Mouse (Mus musculus) forebrain, embryonic 11.5 days (tissue): Measurements from ENCODE around the gene Zfp454. TPM values are rescaled to one million over a fixed set of nuclear protein-coding genes. Genes with fewer than 3 reads are reported as not detected.
A peak's percentile ranks its signal among the peaks of the same experiment; 100 is the strongest.

Experiments
- ATAC-seq: fragments of 200-750 bp; cut with Nextera tagmentation; replicated peaks from 2 replicates; pipeline ENCODE4 v1.8.0; 2017; ENCODE audit warnings: moderate TSS enrichment; ENCODE audit not compliant: low FRiP score
- DNase-seq: peaks from one replicate; pipeline ENCODE4 v3.0.0-alpha.2; 2017; ENCODE audit warnings: low spot score
- H3K27ac ChIP-seq: fragments of 300-500 bp; sonication (generic); 2 replicates; pipeline ENCODE4 v1.5.1; 2014; ENCODE audit warnings: low read depth, low read length
- H3K27me3 ChIP-seq: fragments of 300-500 bp; sonication (generic); 2 replicates; pipeline ENCODE4 v1.6.1; 2014; ENCODE audit warnings: mild to moderate bottlenecking, low read length, mixed read lengths; ENCODE audit not compliant: control insufficient read depth, insufficient read depth
- H3K36me3 ChIP-seq: fragments of 300-500 bp; sonication (generic); 2 replicates; pipeline ENCODE4 v1.6.1; 2014; ENCODE audit warnings: mild to moderate bottlenecking, low read length, moderate library complexity, mixed read lengths; ENCODE audit not compliant: control insufficient read depth, insufficient read depth
- H3K4me1 ChIP-seq: fragments of 300-500 bp; sonication (generic); replicated peaks from 2 replicates; pipeline ENCODE4 v1.6.1; 2014; ENCODE audit warnings: low read length, mixed read lengths; ENCODE audit not compliant: control insufficient read depth, insufficient read depth
- H3K4me2 ChIP-seq: fragments of 300-500 bp; sonication (generic); 2 replicates; pipeline ENCODE4 v1.6.1; 2014; ENCODE audit warnings: low read depth, mild to moderate bottlenecking, low read length, moderate library complexity, mixed read lengths; ENCODE audit not compliant: severe bottlenecking
- H3K4me3 ChIP-seq: fragments of 300-500 bp; sonication (generic); 2 replicates; pipeline ENCODE4 v1.5.1; 2014; ENCODE audit warnings: low read depth, low read length
- H3K9ac ChIP-seq: fragments of 300-500 bp; sonication (generic); 2 replicates; pipeline ENCODE4 v1.6.1; 2014; ENCODE audit warnings: low read length
- H3K9me3 ChIP-seq: fragments of 300-500 bp; sonication (generic); 2 replicates; pipeline ENCODE4 v1.6.1; 2016; ENCODE audit warnings: low read length, mixed read lengths; ENCODE audit not compliant: control insufficient read depth
- WGBS: fragments of 180-500 bp; shearing (Covaris S2); extraction: QIAGEN DNeasy Blood & Tissue Kit; methylation state at CpG from one replicate; pipeline ENCODE4 v1.1.7; 2014; 5-methylcytosine and 5-hydroxymethylcytosine counted together
- polyA plus RNA-seq: library from polyadenylated mRNA; unstranded; fragments of >200 nt; fragmentation: Nextera tagmentation; extraction: Ambion mirVana; gene quantifications from 2 replicates; pipeline ENCODE4 v1.2.1, GENCODE M21; 2014

Gene Zfp454
- polyA plus RNA-seq, result 15.5 and 17.1 TPM in 2 replicates

- peak within 1 kb of the TSS; percentile 39 for H3K4me3 ChIP-seq
- 6% methylated on average over 26 of the region's 26 CpGs for WGBS
- H3K27me3 ChIP-seq, result no peaks in the 10 kb centered on the region
- peak within 1 kb of the TSS; percentile 59 for H3K4me2 ChIP-seq
- ATAC-seq (peak; percentile 95), DNase-seq (peak; percentile 93)
- H3K9ac ChIP-seq, result peak within 1 kb of the TSS; percentile 73
- no peaks in the 10 kb centered on the region; the same call in 1 of the 2 replicates for H3K36me3 ChIP-seq
- H3K27ac ChIP-seq, result no peak within 1 kb of the TSS
- H3K4me1 ChIP-seq, result 0 out of 2 replicates have a peak, but pooled peaks cover 2% of the 10 kb centered on the region
- no peaks in the 10 kb centered on the region; the same call in 1 of the 2 replicates for H3K9me3 ChIP-seq
Measured at GRCm38 (mm10) chr11:50887390-50888128, at the start of gene Zfp454. Gene Zfp454 (minus strand): TSS chr11:50887651.

GRCm38 (mm10) chr11:50932040-50932439 is 44.6 kb upstream of the Zfp454 start:
- no peak overlapping the region; the same call in 1 of the 2 replicates for H3K27ac ChIP-seq
- peaks cover 5% of the 10 kb centered on the region for H3K4me1 ChIP-seq
- H3K27me3 ChIP-seq, result peaks cover 5% of the 10 kb centered on the region; the same call in 1 of the 2 replicates
- peak overlapping the region; percentile 57; the same call in 1 of the 2 replicates for H3K4me3 ChIP-seq
- WGBS, result 78% methylated on average over 1 of the region's 1 CpGs
- peak; percentile 47 for ATAC-seq
- no peaks in the 10 kb centered on the region for H3K36me3 ChIP-seq
- H3K9me3 ChIP-seq, result no peaks in the 10 kb centered on the region
- no peak overlapping the region for H3K9ac ChIP-seq
- H3K4me2 ChIP-seq, result peak overlapping the region; percentile 93; the same call in 1 of the 2 replicates
- no peak for DNase-seq

- no peaks in the 10 kb centered on the region for H3K9me3 ChIP-seq
- peak within 1 kb of the TSS; percentile 64 for H3K9ac ChIP-seq
- DNase-seq, result peak; percentile 93
- H3K36me3 ChIP-seq, result no peaks in the 10 kb centered on the region
- H3K4me1 ChIP-seq, result peaks cover 5% of the 10 kb centered on the region
- peaks cover 5% of the 10 kb centered on the region; the same call in 1 of the 2 replicates for H3K27me3 ChIP-seq
- ATAC-seq, result peak; percentile 97
- under 1% methylated on average over 18 of the region's 18 CpGs for WGBS
- no peak within 1 kb of the TSS; the same call in 1 of the 2 replicates for H3K27ac ChIP-seq
- H3K4me2 ChIP-seq, result peak within 1 kb of the TSS; percentile 93
- peak within 1 kb of the TSS; percentile 57 for H3K4me3 ChIP-seq
Measured at GRCm38 (mm10) chr11:50931451-50931866, 44.0 kb upstream of the Zfp454 start, which contains the start of gene Zfp354b. Gene Zfp354b (minus strand): TSS chr11:50931633.

GRCm38 (mm10) chr11:50931021-50931420 is 43.6 kb upstream of the Zfp454 start:
- H3K4me2 ChIP-seq, result peak overlapping the region; percentile 93
- DNase-seq (peak; percentile 54), ATAC-seq (0 out of 2 replicates have a peak, but pooled peaks have one; percentile 1)
- peak overlapping the region; percentile 64 for H3K9ac ChIP-seq
- no peaks in the 10 kb centered on the region for H3K9me3 ChIP-seq
- peaks cover 5% of the 10 kb centered on the region for H3K4me1 ChIP-seq
- no peaks in the 10 kb centered on the region for H3K36me3 ChIP-seq
- peak overlapping the region; percentile 57 for H3K4me3 ChIP-seq
- H3K27me3 ChIP-seq, result peaks cover 5% of the 10 kb centered on the region; the same call in 1 of the 2 replicates
- H3K27ac ChIP-seq, result no peak overlapping the region
- 3% methylated on average over 16 of the region's 16 CpGs for WGBS

- WGBS, result 35% methylated on average over 14 of the region's 14 CpGs
- peak overlapping the region; percentile 64 for H3K9ac ChIP-seq
Measured at GRCm38 (mm10) chr11:50930469-50931014, 43.1 kb upstream of the Zfp454 start.

GRCm38 (mm10) chr11:50915671-50916320 is 28.3 kb upstream of the Zfp454 start, which contains the start of gene Zfp2:
Gene Zfp2 (minus strand): TSS chr11:50916165.
- H3K9me3 ChIP-seq, result peaks cover 6% of the 10 kb centered on the region
- peak; percentile 92 for DNase-seq
- H3K4me2 ChIP-seq, result peak within 1 kb of the TSS; percentile 45
- peak within 1 kb of the TSS; percentile 57 for H3K27ac ChIP-seq
- peaks cover 12% of the 10 kb centered on the region for H3K36me3 ChIP-seq
- no peaks in the 10 kb centered on the region for H3K4me1 ChIP-seq
- peak within 1 kb of the TSS; percentile 94 for H3K9ac ChIP-seq
- under 1% methylated on average over 47 of the region's 47 CpGs for WGBS
- peak within 1 kb of the TSS; percentile 75 for H3K4me3 ChIP-seq
- peak; percentile 97 for ATAC-seq
- no peaks in the 10 kb centered on the region for H3K27me3 ChIP-seq

More at GRCm38 (mm10) chr11:50930469-50931014, 43.1 kb upstream of the Zfp454 start:
- peak overlapping the region; percentile 57 for H3K4me3 ChIP-seq
- ATAC-seq (no peak), DNase-seq (peak; percentile 50)
- H3K4me1 ChIP-seq, result peaks cover 5% of the 10 kb centered on the region
- peaks cover 5% of the 10 kb centered on the region; the same call in 1 of the 2 replicates for H3K27me3 ChIP-seq
- no peaks in the 10 kb centered on the region for H3K9me3 ChIP-seq
- H3K27ac ChIP-seq, result no peak overlapping the region
- peak overlapping the region; percentile 93 for H3K4me2 ChIP-seq
- no peaks in the 10 kb centered on the region for H3K36me3 ChIP-seq

GRCm38 (mm10) chr11:50914461-50914860 is 27.0 kb upstream of the Zfp454 start:
- no peak overlapping the region for H3K4me2 ChIP-seq
- no peak overlapping the region for H3K27ac ChIP-seq
- peaks cover 6% of the 10 kb centered on the region for H3K9me3 ChIP-seq
- no peak for ATAC-seq
- no peak for DNase-seq
- H3K4me3 ChIP-seq, result no peak overlapping the region
- H3K27me3 ChIP-seq, result no peaks in the 10 kb centered on the region
- WGBS, result 95% methylated on average over 3 of the region's 3 CpGs
- no peak overlapping the region for H3K9ac ChIP-seq
- no peaks in the 10 kb centered on the region for H3K4me1 ChIP-seq
- peaks cover 25% of the 10 kb centered on the region for H3K36me3 ChIP-seq

GRCm38 (mm10) chr11:50913301-50913700 is 25.9 kb upstream of the Zfp454 start:
- ATAC-seq (no peak), DNase-seq (no peak)
- Histone ChIP-seq H3K36me3 (peaks cover 31% of the 10 kb centered on the region), H3K27me3 (no peaks in the 10 kb centered on the region), H3K4me1 (no peaks in the 10 kb centered on the region), H3K9ac (no peak overlapping the region), H3K4me3 (no peak overlapping the region), H3K9me3 (peaks cover 6% of the 10 kb centered on the region), H3K4me2 (no peak overlapping the region), H3K27ac (no peak overlapping the region)
- 94% methylated on average over 1 of the region's 1 CpGs for WGBS
